Mouse (Mus musculus) heart, embryonic 13.5 days (tissue): Measurements from ENCODE around the gene Dxo. TPM values are rescaled to one million over a fixed set of nuclear protein-coding genes. Genes with fewer than 3 reads are reported as not detected.
A peak's percentile ranks its signal among the peaks of the same experiment; 100 is the strongest.
"Not testable (repeated sequence)": the region's sequence is repeated elsewhere in the genome, so short reads cannot be mapped to it uniquely, and the experiment has no call there.

Source experiments
- ATAC-seq: fragments of 200-750 bp; cut with Nextera tagmentation; 2 replicates; pipeline ENCODE4 v1.8.0; 2017; ENCODE audit warnings: moderate TSS enrichment; ENCODE audit not compliant: insufficient number of reproducible peaks, low FRiP score, low TSS enrichment; ENCODE audit errors: extremely low read depth
- H3K27ac ChIP-seq: fragments of 300-500 bp; sonication (generic); replicated peaks from 2 replicates; pipeline ENCODE4 v1.5.1; 2015; ENCODE audit warnings: moderate library complexity, mild to moderate bottlenecking, inconsistent platforms
- H3K27me3 ChIP-seq: fragments of 300-500 bp; sonication (generic); replicated peaks from 2 replicates; pipeline ENCODE4 v1.6.1; 2015; ENCODE audit warnings: mild to moderate bottlenecking, inconsistent platforms
- H3K36me3 ChIP-seq: fragments of 300-500 bp; sonication (generic); 2 replicates; pipeline ENCODE4 v1.6.1; 2015; ENCODE audit warnings: mild to moderate bottlenecking, inconsistent platforms
- H3K4me1 ChIP-seq: fragments of 300-500 bp; sonication (generic); 2 replicates; pipeline ENCODE4 v1.6.1; 2015; ENCODE audit warnings: inconsistent platforms
- H3K4me2 ChIP-seq: fragments of 300-500 bp; sonication (generic); 2 replicates; pipeline ENCODE4 v1.6.1; 2015; ENCODE audit warnings: inconsistent platforms, mild to moderate bottlenecking, moderate library complexity
- H3K4me3 ChIP-seq: fragments of 300-500 bp; sonication (generic); 2 replicates; pipeline ENCODE4 v1.5.1; 2015; ENCODE audit warnings: moderate library complexity, mild to moderate bottlenecking, inconsistent platforms
- H3K9ac ChIP-seq: fragments of 300-500 bp; sonication (generic); 2 replicates; pipeline ENCODE4 v1.6.1; 2015; ENCODE audit warnings: inconsistent platforms, mild to moderate bottlenecking, moderate library complexity
- H3K9me3 ChIP-seq: fragments of 300-500 bp; sonication (generic); 2 replicates; pipeline ENCODE4 v1.6.1; 2016; ENCODE audit warnings: inconsistent platforms
- WGBS: fragments of 180-500 bp; shearing (Covaris S2); methylation state at CpG from one replicate; pipeline ENCODE4 v1.1.7; 2015; ENCODE audit warnings: mixed read lengths; 5-methylcytosine and 5-hydroxymethylcytosine counted together
- polyA plus RNA-seq: library from polyadenylated mRNA; unstranded; fragments of >200 nt; fragmentation: Nextera tagmentation; extraction: Ambion mirVana; gene quantifications from 2 replicates; pipeline ENCODE4 v1.2.1, GENCODE M21; 2015

Dxo gene
- polyA plus RNA-seq, 1 experiment from 2014 or later, result 32.3 TPM

DNA sequence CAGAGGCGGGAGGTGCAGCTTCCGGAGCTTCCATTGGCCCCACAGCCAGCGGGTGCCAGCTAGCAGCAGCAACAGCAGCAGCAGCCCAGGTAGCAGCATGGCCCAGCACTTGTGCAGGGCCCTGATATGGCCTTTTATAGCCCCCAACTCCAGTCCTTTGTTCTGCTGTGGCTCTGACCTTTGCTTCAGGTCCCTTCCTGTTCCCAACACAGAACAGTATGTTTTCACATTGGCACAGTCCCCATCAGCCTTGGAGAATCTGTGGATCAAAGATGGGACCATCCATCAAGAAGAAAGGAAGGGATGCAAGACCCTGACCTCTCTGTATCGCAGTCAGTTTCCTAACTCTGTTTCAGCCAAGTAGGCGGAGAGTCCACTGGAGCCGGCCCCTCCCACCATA, 32.5 kb upstream of the Dxo start, which contains the start of gene Cyp21a1:
Gene Cyp21a1, minus strand, starts transcription at position 261 of the 400 bp plus-strand sequence.
- 66% methylated on average over 5 of the region's 6 CpGs for WGBS
- not testable (repeated sequence) for H3K4me3 ChIP-seq, H3K4me1 ChIP-seq, ATAC-seq, H3K27me3 ChIP-seq, H3K36me3 ChIP-seq, H3K27ac ChIP-seq, H3K9ac ChIP-seq, H3K9me3 ChIP-seq, H3K4me2 ChIP-seq

DNA sequence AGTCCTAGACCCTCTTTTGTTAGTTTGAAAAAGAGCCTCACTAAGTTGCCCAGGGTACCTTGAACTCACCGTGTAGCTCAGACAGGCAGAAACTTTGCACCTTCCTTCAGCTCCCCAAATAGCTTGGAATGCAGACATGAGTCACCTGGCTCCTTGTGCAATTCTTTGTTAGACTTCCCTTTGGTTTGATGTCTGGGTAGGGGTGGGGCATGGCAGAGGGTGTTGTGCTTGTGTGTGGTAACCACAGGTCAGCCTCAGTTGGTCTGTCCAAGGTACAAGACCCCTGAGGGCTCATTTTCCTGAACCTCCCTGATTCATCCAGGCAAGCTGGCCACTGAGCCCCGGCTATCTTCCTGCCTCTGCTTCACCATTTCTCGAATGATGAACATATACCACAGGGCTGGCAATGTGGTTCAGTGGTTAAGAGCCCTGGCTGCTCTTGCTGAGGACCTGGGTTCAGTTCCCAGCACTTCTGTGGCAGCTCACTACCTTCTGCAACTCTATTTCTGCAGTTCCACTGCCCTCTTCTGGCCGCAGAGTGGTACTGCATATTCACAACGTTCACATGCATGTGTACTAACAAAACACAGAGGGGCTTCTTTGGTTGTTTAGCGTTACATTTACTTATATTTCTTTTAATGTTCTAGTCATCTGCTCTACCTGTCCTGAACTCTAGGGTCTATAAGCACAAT, 31.8 kb upstream of the Dxo start:
- no peak for ATAC-seq
- Histone ChIP-seq H3K36me3 (no peaks in the 10 kb centered on the region), H3K4me3 (no peak overlapping the region), H3K9ac (no peak overlapping the region), H3K27ac (no peak overlapping the region), H3K4me2 (no peak overlapping the region), H3K4me1 (no peaks in the 10 kb centered on the region), H3K9me3 (peaks cover 5% of the 10 kb centered on the region), H3K27me3 (no peaks in the 10 kb centered on the region)
- 64% methylated on average over 6 of the region's 6 CpGs for WGBS

DNA sequence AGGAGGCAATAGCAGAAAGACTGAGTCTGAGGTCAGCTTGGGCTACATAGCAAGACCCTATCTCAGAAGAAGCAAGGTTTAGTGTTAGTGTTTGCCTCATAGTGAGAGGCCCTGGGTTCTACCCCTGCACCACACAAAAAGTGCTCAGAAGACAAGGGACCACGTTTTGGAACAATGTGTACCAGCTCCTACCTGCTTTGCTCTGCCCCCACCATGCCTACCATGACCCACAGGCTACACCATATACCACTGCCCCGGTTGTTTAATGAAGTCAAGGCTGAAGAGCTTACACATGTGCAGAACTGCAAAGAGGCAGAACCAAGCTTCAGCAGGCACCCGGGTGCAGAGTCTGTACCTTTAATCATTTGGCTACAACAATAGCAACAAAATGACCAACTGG, 29.6 kb upstream of the Dxo start:
- WGBS, result 61% methylated on average over 3 of the region's 3 CpGs
- Histone ChIP-seq H3K4me2 (no peak overlapping the region), H3K9me3 (peaks cover 5% of the 10 kb centered on the region), H3K36me3 (no peaks in the 10 kb centered on the region), H3K27ac (no peak overlapping the region), H3K4me3 (no peak overlapping the region), H3K9ac (no peak overlapping the region), H3K4me1 (no peaks in the 10 kb centered on the region), H3K27me3 (no peaks in the 10 kb centered on the region)
- ATAC-seq, result no peak

DNA sequence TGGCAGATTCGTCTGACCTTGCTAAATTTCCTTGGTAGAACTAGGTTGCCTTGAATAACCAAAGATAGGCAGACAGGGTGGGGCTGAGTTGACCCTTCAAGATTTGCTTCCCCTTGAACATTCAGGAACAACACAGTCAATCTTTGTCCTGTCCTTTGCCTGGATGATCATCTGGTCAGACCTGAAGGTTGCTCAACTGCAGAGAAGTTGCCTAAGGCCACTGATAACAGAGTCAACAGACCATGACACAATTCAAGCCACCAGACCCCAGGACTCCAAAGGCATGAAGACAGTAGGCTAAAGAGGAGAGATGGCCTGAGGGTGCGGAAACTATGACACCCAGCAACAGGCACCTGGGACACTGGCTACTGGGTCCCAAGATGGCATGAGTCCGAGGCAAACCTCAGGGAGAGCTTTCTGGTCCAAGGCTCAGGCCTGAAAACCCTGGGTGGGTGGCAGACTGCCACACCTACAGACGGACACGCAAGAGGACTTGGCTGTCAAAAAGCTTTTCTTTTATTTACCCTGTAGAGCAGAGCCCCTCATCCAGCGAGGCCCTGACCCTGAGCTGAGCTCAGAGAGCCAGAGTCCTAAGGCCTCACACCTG, 28.1 kb upstream of the Dxo start:
- Histone ChIP-seq H3K4me1 (no peaks in the 10 kb centered on the region), H3K27ac (no peak overlapping the region), H3K9ac (no peak overlapping the region), H3K36me3 (no peaks in the 10 kb centered on the region), H3K4me2 (no peak overlapping the region), H3K27me3 (peaks cover 4% of the 10 kb centered on the region; the same call in 1 of the 2 replicates), H3K4me3 (no peak overlapping the region), H3K9me3 (peaks cover 5% of the 10 kb centered on the region)
- ATAC-seq, result no peak
- 72% methylated on average over 6 of the region's 6 CpGs for WGBS

DNA sequence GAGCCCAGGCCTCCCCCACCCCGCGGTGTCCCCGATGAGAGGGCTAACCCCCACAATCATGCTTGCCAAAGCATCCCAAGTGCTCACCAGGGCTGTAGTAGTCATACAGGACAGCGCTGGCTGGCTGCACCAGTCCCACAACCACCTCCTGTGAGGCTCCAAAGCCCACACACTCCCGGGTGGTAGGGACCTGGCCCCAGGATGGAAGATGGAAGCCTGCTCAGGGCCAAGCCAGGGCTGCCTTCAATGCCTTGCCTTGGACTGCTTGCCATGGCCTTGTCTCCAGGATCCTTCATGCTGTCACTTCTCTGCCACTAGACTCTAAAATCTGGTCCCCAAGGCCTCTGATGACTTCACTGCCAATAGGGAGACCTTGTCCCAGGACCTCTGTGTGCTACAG, 26.4 kb upstream of the Dxo start:
- H3K27ac ChIP-seq, H3K27me3 ChIP-seq, H3K9me3 ChIP-seq, H3K4me1 ChIP-seq, H3K36me3 ChIP-seq, H3K9ac ChIP-seq, H3K4me2 ChIP-seq, ATAC-seq, H3K4me3 ChIP-seq: not testable (repeated sequence)
- WGBS, result 83% methylated on average over 5 of the region's 5 CpGs

DNA sequence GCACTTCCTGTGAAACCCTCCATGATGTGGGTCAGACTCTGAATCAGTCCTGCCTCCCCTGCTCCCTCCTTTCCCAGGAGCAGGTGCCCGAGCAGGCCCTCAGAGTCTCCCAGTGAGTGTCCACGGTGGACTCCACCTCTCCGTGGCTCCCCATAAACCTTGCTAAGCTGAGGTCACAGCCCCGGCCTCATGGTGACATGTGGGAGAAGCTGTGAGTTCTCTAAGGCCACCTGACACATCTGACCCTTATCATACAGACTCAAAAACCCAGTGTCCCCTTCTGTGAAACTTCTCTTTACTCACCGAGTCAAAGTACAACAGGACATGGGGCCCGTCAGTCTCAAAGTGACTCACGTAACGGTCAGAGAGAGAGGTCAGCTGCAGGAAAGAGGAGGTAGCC, 26.0 kb upstream of the Dxo start:
- WGBS, result 69% methylated on average over 8 of the region's 8 CpGs

DNA sequence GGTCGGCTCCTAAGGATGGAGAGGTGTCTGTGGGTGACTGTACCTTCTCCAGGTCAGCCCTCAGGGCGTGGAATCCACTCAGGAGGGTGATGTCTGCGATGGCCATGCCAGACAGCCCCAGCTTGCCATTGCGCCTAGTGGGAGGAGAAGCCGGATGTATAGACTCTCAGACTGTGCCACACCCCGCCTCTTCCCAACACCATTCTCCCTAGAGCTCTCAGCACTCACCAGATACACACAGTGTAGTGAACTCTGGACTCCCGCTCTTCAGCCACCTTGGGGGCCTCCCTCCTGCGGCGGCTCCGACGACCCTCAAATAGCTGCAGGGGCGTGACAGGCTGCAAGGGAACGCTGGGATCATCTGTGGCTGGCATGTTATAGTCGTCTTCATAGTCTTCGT, 25.5 kb upstream of the Dxo start:
- 64% methylated on average over 15 of the region's 15 CpGs for WGBS
- H3K36me3 ChIP-seq, result no peaks in the 10 kb centered on the region
- H3K27ac ChIP-seq, result no peak overlapping the region
- no peaks in the 10 kb centered on the region for H3K9me3 ChIP-seq
- H3K4me2 ChIP-seq, result no peak overlapping the region
- no peak overlapping the region for H3K4me3 ChIP-seq
- peaks cover 4% of the 10 kb centered on the region; the same call in 1 of the 2 replicates for H3K27me3 ChIP-seq
- H3K4me1 ChIP-seq, result no peaks in the 10 kb centered on the region
- no peak for ATAC-seq
- H3K9ac ChIP-seq, result no peak overlapping the region

More for the DNA sequence above, 26.0 kb upstream of the Dxo start:
- H3K4me2 ChIP-seq, H3K9me3 ChIP-seq, H3K4me1 ChIP-seq, H3K27me3 ChIP-seq, H3K36me3 ChIP-seq, H3K4me3 ChIP-seq, ATAC-seq, H3K27ac ChIP-seq, H3K9ac ChIP-seq: not testable (repeated sequence)

DNA sequence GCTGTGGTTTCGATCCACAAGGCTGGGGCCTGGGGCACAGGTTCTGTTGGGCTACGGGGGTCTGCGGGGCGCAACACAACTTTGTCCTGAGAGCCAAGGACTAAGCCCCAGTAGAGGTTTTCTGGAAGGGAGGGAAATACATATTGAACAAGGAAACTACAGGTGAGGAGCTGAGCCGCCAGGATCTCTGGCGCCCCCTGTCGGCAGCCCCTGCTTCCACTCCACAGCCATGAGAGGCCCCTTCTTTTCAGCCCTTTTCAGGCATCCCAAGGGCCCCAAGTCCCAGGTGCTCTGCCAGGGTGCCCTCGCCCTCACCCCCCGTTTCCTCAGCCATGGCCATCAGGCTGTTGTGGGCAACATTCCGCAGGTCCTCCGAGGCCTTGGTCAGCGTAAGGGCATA, 23.1 kb upstream of the Dxo start:
- not testable (repeated sequence) for H3K4me3 ChIP-seq, H3K4me2 ChIP-seq, ATAC-seq, H3K27ac ChIP-seq, H3K9me3 ChIP-seq, H3K36me3 ChIP-seq, H3K27me3 ChIP-seq, H3K9ac ChIP-seq, H3K4me1 ChIP-seq
- whole genome bisulfite sequencing, result 48% methylated on average over 12 of the region's 12 CpGs

DNA sequence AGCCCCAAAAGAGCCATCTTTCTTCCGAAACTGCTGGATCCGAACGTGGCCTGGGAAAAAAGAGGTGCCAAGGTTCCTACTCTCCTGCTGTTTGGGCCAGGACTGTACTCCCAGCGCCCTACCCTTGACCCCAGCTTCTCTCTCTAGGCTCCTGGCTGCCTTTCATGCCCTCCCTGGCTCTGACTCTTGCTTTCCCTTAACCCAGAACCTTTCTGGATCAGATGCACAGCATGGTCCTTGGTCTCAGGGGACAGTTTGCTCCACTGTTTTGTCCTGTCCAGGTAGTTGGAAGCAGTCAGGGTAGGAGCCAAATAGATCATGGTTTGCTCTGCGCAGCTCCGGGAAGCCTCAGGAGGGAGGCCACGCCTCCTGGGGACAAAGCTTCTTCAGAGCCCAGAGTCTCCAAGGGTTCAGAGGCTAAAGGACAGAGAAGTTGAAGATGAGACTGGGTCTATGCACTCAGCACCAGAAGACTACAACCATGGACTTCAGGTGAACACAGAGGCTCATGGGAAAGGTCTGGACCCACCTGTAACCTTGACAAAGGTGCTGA, 21.9 kb upstream of the Dxo start:
- Histone ChIP-seq H3K27me3 (peaks cover 4% of the 10 kb centered on the region; the same call in 1 of the 2 replicates), H3K4me3 (no peak overlapping the region), H3K36me3 (no peaks in the 10 kb centered on the region), H3K4me1 (no peaks in the 10 kb centered on the region), H3K9ac (no peak overlapping the region), H3K4me2 (no peak overlapping the region), H3K9me3 (no peaks in the 10 kb centered on the region), H3K27ac (no peak overlapping the region)
- no peak for ATAC-seq
- 68% methylated on average over 7 of the region's 7 CpGs for WGBS

DNA sequence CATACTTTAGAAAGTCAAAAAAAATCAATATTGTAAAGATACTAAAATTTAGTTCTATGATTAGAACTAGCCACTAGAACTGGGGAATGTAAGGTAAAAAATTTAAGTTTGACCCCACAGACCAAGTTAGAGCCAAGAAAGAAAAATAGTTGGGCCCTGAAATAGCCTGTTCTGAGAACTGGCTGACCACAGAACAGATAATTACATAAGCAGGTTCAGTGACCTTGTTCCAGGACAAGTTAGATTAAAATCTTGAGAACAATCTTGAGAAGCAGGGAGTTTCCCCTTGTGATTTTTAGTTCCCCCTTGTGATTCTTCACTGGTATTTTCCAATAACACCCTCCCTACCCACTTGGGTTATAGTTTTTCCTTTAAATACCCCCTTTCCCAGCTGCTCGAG, 6.0 kb upstream of the Dxo start:
- not testable (repeated sequence) for H3K9ac ChIP-seq, H3K4me1 ChIP-seq, H3K4me3 ChIP-seq, H3K4me2 ChIP-seq, H3K27me3 ChIP-seq, H3K27ac ChIP-seq, ATAC-seq, H3K9me3 ChIP-seq
- peaks cover 90% of the 10 kb centered on the region for H3K36me3 ChIP-seq
- WGBS, result 95% methylated on average over 1 of the region's 1 CpGs

DNA sequence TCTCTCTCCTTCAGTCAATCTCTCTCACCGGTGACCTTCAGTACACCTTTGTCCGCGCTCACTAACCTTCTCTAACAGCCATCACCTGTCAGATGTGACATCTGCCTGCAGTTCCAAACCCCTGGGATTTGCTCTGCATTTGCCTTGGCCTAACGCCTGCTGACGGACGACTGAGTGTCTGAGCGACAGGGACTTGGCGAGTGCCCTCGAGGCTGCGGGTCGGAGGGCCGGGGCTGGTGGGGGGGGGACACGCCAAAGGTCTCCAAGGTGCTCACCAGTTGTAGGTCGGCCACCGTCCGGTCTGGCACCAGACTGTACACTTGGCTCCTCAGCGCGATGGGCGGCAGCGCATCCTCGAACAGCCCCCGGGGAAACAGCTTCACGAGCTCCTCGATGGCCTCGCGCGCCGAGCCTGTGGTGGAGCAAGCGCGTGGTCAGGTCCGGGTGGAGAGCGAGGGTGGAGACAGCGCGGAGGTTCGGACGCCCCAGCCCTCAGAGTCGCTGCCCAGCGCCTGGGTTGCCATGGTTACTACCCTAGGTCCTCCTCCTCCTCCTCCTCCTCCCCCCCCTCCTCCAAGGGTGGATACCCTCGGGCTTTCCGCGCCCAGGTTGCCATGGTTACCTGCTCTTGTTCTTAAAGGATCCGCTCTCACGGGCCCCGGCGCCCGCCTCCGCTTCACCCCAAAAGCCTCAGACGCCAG, 514 bp upstream of the Dxo start:
- H3K27me3 ChIP-seq, result no peaks in the 10 kb centered on the region
- H3K4me3 ChIP-seq, result peak overlapping the region; percentile 91
- ATAC-seq, result peak; percentile 77
- H3K9ac ChIP-seq, result peak overlapping the region; percentile 89
- H3K4me1 ChIP-seq, result peaks cover 26% of the 10 kb centered on the region
- H3K27ac ChIP-seq, result peak overlapping the region; percentile 69
- 4% methylated on average over 48 of the region's 48 CpGs for WGBS
- peaks cover 65% of the 10 kb centered on the region for H3K36me3 ChIP-seq
- H3K9me3 ChIP-seq, result no peaks in the 10 kb centered on the region
- H3K4me2 ChIP-seq, result peak overlapping the region; percentile 99
